Mouse (Mus musculus) megakaryocyte, adult 5-6 weeks (primary cell): Measurements from ENCODE around the gene Crispld2. TPM values are rescaled to one million over a fixed set of nuclear protein-coding genes. Genes with fewer than 3 reads are reported as not detected.

Experiments used
- ATAC-seq: 2 replicates; pipeline ENCODE4 v1.8.0; 2016; ENCODE audit warnings: mild to moderate bottlenecking, inconsistent platforms; ENCODE audit not compliant: poor library complexity, severe bottlenecking
- total RNA-seq, 2 experiments: library from RNA; stranded (forward) in 1 of 2; stranded (reverse) in 1 of 2; fragments of 153-499, 151-499 nt in 1 of 2; fragments of 221-1000, 200-1000 nt in 1 of 2; gene quantifications; 2 replicates each; pipeline versions ENCODE4 v1.2.3 to v1.2.4; 2015 to 2017

The Crispld2 gene
- total RNA-seq, 2 experiments from 2014 or later, result 6.4 to 7.8 TPM

DNA sequence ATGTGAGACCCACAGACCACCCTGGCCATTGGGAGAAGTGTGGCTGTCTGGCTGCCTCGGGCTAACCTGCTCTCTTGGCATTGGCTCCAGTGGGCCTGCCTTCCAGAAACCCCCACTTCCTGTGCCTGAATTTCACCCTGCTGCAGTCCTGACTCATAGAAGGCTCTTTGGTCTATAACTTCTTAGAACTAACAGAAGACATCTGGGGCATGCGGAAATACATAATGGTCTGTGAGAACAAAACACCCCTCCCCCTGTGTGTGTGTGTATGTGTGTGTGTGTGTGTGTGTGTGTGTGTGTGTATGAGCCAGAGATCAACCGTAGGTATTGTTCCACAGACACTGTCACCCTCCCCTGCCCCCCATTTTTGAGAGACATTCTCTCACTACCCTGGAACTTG, 71.1 kb downstream of the Crispld2 start:
- no peak for ATAC-seq

DNA sequence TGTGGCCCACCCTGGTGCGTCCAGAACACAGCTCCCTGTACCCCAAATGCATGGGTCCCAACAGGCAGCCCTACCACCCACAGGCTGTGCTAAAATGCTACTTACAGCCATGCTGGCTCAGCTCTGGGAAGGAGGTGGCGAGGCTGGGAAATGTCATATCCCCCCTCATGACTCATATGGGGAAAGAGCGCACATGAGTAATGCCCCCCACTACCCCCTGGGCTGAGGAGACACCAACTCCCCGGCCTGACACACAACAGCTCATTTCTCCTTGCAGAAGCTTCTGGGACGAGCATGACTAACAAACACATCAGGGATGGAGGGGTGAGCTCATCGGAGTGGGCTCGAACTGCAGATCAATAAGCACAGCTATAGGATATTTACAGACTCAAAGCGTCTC, 73.4 kb downstream of the Crispld2 start:
- ATAC-seq, result no peak

GRCm38 (mm10) chr8:120066226-120066625, 74.0 kb downstream of the Crispld2 start:
- no peak for ATAC-seq

DNA sequence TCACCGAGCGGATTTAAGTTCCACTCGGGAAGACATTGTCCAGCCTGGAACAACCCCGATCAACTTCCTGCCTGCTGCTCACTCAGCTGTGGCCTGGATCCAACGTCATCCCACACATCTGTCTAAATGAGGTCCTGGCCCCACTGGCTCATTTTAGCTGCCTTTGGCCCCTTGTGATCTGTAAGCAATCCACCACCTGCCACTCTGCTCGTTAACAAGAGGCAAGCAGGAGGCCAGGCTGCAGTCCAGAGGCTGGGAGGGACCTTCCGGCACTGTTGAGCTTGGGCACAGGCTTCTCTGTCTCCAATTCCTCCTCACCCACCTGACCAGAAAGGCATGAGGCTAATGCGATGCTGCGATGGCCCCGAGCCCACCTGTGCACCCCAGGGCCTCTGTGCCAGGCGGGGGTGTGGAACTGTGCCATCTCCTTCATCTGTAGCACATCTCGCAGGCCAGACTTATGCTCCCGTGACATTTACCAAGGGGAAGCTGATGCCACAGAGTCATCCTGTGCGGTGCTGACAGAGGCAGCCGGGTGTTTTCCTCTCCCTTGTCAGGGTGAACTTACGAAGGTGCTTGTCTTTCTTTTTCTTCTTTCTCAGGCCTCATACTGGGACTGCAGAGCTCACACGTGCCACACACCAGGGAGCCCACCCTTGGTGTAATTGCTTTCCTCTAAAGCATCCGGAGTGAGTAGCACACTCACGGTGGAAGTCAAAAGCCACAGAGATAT, 75.9 kb downstream of the Crispld2 start:
- no peak for ATAC-seq

- ATAC-seq, result peak; percentile 94
Observed at GRCm38 (mm10) chr8:120071684-120072083, 79.4 kb downstream of the Crispld2 start.

- no peak for ATAC-seq
Observed at GRCm38 (mm10) chr8:120072259-120072658, 80.0 kb downstream of the Crispld2 start.

GRCm38 (mm10) chr8:120072827-120073226, 80.6 kb downstream of the Crispld2 start:
- no peak for ATAC-seq

DNA sequence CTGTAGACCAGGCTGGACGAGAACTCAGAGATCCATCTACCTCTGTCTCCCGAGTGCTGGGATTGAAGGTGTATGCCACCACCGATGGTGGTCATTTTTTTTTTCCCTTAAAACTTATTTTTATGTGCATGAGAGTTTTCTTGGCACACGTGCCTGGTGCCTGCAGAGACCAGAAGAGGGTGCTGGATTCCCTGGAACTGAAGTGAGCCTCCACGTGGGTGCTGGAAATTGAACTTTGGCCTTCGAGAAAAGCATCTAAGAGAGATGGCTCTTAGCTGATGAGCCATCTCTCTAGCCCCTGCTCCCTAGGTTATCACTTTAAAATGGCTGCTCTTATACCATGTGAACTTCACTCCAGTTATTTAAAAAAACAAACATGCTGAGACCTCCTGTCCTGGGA, 82.3 kb downstream of the Crispld2 start:
- no peak for ATAC-seq

DNA sequence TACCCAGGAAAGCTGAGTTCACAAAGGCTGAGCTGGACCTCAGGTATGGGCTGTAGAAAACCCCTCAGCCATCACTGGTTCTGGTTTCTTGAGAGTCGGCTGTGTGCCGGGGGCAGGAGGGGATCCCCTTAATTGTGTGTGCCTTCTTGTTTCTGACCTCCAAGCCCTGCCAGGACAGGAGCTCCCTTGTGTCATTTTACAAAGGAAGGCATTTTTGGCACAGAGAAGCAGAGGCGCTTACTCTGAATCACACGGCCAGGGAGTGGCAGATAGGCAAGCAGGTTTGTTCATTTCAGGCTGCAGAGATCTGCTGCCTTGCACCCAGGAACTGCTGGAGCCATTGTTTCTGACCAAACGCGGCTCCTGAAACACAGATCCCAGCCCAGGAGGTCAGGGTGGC, 83.1 kb downstream of the Crispld2 start:
- ATAC-seq, result no peak

GRCm38 (mm10) chr8:120078080-120078479, 85.8 kb downstream of the Crispld2 start:
- ATAC-seq, result peak; percentile 79

DNA sequence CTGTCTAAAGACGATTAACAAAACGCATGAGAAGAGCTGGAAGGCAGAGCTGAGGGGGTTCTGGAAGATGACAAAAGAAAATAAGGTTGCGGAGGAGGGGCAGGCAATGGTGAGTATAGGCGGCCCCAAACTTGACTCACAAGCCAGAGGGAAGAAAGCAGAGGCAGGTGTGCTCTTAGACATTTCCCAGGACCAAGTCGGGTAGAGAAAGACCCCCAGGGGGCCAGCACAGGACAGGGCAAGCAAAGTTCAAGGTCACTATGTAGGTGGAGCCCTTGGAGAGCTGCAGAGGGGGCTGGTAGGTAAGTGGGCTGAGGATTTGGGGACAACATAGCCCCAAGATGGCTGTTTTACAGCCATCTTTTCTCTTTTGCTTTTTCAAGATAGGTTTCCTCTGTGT, 87.1 kb downstream of the Crispld2 start:
- ATAC-seq, result no peak

DNA sequence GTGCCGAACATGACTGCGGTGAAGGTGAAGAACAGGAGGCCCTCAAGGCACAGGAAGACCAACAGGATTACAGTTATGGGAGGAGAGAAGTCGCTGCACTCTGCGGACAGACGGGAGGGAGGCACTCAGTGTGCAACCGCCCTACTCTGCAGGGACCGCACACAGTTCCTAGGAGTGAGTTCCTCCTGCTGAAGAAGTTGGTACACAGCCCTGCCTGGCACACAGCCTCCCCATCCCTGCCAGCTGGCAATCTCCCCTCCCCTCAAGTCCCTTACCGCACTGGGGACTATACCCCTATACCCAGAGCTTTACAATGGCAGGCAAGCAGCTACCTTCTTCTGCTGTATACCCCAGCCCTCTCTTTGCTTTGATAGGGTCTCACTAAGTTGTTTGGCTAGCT, 91.0 kb downstream of the Crispld2 start:
- no peak for ATAC-seq

DNA sequence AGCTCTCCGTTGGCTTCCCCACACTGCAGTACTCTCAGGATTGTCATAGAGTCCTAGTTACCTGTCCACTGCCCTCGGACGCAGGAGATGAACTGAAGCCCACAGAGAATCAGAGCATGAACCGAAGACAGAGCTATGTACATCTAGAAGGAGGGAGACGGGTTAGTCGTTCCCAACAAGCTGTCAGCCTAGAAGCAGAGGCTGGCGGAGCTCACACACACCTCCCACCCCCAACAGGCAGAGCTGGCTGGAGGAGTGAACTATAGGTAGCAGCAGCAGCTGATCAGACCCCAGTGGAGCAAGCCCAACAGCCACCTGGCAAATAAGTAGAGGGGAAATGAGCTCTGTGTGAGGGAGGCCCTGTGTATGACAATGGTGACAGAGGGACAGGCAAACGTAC, 92.5 kb downstream of the Crispld2 start:
- ATAC-seq, result no peak

DNA sequence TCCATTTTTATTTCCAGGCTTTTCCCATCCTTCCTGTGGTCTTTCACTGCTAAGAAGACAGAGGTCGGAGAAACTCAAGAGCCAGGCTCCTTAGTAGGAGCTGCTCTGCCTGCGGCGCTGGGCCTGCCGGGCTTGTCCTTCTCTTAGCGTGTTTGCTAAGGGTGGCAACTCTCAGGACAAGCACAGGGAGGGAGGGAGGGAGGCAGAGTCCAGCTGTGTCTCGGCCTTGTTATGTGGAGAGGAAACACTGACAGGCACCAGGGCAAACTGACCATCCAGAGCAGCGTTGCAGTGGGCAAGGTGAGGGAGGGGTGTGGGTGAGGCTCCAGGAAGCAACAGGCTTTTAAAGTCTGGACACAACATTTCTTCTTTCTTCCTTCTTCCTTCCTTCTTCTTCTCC, 97.3 kb downstream of the Crispld2 start:
- ATAC-seq, result no peak

DNA sequence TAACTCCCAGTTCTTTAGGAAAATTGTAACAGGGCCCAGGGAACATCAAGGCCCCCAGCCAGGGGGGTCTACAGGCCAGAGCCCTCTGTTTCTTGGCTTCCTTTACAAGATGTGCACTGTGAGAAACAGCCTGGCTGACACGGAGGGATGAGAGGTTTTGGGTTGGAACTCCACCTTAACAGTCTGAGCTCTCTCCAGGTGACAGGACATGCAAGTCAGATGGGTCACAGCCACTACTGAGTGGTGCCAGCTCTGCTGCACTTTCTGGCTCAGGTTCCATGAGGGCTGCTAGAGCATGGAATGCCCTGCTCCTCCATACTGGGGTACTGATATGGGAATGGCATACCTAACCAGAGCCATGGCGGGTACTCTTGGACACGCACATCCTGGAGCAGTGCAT, 98.8 kb downstream of the Crispld2 start:
- no peak for ATAC-seq

DNA sequence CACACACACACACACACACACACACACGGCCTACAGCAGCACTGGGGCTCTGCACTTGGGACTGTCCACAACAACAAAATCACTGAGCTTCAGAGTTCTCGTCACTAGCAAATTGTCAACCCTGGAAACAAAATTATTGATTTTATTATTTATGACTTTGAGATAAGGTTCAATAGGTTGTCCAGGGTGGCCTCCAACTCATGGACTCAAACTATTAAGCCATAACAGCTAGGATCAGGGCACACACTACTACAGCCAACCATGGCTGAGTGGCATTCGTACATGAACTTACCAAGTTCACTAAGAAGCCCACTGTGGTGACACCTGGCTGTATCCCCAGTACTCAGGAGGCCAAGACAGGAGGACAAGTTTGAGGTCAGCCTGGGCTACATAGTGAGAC, 100.9 kb downstream of the Crispld2 start:
- no peak for ATAC-seq

DNA sequence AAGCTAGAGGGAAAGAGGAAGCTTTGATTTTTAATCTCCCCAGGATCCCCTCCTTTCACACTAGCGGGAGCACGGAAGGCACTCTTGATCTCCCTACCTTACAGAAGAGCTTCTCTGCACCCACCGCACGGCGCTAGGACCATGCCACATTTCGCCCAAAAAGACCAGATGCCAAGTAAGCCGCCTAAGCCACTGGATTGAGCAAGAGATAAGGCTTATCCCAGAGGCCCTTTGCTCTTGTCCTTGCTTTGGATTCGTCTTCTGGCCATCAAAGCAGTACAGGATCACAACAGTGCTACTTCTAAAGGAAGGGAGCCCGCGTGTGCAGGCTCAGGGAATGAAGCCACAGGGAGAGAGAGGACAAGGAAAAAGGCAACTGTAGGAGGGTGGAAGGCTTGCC, 102.6 kb downstream of the Crispld2 start:
- no peak for ATAC-seq

DNA sequence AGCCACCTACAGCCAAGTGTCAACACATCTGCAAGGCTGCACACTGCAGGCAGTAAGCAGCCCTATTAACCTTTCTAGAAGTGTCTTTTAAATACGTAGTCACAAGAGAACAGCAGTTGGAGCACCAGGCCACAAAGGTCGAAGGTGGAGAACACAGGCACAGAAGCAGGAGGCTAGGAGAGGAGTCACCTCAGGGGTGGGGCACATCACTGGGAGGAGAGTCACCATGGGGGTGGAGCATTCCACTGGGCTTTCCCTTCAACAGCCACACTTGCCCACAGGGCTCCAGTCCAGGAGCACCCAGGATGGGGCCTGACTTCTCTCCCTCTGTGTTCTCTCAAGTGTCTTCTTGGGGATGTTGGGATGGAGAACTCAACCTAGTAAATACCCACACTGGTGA, 104.2 kb downstream of the Crispld2 start:
- ATAC-seq, result no peak

DNA sequence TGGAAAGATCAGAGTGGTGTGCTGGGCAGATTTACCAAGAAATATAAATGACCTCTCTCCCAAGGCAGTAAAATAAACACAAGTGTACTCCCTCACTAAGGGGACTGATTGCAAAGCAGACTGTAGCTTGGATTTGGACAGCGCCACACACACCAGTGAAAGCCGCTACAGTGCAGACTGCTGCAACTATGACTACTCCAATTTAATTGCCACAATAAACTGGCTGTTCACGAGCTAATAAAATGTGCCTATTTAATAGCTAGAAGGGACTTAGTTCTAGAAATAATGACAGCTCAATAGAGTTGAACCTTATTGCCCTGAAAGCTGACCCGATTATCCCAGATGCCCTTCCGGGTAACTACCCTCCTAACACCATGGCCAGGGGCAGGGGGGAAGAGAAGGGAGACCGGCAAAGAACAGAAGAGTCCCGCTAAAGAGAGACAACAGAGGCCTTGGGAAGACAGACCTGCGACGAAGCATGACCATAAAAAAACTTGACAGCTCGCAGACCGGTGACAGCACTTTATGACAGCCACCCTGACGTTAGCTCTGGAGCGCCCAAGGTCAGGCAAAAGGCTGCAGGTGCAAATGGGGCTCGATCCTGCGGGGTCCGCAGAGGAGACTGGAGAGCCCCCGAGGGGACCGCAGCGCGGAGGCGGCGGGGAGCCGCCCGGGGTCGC, 108.3 kb downstream of the Crispld2 start:
- ATAC-seq, result no peak

DNA sequence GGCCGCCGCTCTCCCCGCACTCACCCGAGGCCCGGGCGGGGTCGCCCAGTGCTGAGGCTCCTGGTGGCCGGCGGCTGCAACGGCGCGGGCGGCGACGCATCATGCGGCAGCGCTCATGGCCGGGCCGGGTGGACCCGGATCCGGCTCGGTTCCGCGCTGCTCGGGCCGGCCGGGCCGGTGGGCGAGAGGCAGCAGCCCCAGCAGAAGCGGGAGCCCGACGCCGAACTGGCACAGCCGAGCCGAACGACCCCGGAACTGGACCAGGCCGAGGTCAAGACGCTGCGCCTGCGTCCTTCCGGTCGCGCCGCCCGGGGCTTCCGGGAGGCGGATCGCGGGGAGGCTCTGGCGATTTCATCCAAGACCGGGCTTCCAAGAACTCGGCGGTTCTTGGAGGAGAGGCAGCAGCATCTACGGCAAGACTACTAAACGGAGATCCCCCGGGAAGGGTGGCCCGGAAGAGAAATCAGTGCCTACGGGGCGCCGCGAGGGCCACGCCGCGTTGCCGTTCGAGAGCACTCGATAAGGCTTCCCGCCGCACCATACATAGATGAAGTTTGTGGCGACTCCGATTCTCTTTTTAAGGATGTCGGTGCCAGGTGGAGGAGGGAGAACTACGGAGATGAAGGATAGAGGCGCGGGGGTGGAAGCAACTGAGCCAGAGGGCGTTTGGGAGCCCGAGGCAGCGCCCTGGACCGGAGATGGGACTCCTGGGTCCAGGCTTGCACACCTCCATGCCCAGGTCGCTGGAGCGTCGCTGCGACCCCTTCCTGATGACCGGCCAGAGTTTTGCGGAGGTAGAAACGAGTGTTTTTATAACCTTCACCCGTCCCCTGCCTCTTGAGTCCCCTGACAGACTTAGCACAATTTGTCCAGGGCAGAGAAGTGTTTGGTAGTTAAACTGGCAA, 109.1 kb downstream of the Crispld2 start, which contains the start of gene Zdhhc7:
Gene Zdhhc7 (minus strand): TSS at position 415 of the 905 bp plus-strand sequence.
- peak; percentile 80 for ATAC-seq
